Mouse (Mus musculus) c-Kit-positive CD71-positive TER-119-negative erythroid progenitor cells, embryonic 14.5 days (primary cell): ENCODE results near the gene Map2k5.
A peak's percentile ranks its signal among the peaks of the same experiment; 100 is the strongest.

Experiments used
- DNase-seq: peaks from one replicate; pipeline ENCODE4 v3.0.0-alpha.2; 2013; ENCODE audit warnings: low read depth

Map2k5 gene

DNA sequence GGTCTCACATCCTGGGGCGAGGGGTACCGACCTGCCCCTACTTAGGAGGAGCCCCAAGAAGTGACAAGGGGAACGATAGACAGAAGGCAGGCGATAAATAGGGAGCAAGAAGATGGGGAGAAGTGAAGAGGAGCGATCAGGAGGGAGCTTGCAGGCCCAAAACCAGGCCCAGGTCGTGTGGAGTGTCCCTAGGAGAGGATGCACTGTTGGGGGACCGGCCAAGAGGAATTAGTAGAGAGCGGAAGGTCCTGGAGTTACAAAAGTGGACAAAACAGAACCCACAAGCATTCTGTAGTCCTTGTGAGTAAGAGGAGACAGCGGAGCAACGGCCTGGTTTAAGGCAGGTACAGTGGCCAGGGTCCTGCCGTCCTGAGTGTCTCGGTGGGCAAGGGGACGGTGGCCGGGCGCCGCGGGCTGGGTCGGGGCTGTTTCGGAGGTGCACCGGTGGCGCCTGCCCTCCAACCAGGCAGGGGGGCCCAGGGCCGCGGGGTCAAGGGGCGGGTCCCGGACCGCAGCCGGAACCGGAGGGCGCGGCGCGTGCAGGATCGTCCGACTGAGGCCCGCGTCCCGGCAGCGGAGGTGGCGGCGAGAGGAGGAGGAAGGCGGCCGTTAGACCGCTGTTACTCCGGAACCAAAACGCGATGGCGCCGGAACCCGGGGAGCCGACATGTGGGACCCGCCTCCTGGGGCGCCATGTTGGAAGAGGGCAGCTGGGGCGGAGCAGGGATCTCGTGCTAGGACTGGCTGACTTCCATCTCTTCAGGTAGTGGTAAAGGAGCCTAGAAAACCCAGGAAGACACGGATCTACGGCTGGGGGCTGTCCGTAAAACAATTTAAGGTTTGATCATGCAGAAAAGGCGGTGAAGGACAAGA lies at the start of gene Map2k5:
Gene Map2k5, minus strand, starts transcription at position 633 of the 873 bp plus-strand sequence.
- peak; percentile 83 for DNase-seq

DNA sequence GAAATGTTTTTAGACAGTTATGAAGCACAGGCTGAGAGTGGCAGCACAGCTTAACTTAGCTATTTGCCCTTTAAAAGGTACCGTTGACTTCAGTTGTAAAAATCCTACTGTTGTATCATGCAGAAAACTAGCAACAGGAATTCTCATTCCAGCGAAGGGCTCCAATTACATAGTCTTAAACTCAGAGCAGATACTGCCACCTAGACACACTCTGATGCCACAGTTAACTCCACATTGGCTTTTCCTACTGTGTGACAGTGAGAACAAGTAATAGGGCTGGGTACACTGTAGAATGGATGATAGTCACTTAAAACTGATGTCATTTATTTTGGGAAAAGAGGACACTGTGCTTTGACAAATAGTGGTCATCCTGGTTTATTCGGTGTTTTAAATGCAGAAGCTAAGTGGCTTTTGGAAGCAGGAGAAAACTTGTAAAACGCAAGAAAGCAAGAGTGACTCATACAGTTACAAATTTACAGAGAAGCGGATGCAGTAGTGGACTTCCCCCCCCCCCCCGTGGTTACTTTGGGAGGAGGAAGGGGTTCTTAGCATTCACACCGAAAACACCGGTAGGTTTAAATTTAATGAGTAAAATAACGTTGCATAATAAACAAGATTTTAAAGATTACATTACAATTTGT lies 43.5 kb upstream of the Map2k5 start:
- no peak for DNase-seq

DNA sequence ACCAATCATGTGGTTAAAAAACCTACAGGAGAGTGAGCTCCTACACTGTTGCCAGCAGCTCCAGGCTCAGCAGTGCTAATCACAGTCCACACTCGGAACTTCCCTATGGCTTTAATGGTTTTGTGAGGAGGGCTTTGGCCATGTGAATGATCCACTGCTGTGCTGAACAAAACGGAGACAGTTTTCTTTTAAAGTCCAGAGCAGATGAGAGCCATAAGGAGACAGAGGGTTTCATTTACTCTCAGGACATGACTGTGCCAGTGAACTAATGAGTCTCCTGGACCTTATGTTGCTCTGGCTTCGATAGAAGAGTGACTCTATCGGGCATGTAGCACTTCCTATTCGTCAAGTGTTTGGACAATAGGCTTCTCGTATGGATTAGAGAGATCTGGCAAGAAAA lies 42.7 kb upstream of the Map2k5 start:
- DNase-seq: no peak

DNA sequence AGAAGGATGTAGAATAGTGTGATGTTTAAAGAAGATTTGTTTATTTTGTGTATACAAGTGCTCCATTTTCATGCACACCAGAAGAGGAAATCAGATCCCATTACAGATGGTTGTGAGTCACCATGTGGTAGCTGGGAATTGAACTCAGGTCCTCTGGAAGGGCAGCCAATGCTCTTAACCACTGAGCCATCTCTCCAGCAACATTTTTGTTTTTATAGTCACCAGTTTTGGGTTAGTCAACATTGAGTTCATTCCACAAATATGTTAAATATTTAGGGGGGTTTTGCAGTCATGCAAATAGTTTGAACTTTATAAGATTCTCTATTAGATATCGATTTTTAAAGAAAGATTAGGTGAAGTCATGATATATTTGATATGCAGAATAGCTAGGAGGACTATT lies 22.5 kb upstream of the Map2k5 start:
- no peak for DNase-seq

DNA sequence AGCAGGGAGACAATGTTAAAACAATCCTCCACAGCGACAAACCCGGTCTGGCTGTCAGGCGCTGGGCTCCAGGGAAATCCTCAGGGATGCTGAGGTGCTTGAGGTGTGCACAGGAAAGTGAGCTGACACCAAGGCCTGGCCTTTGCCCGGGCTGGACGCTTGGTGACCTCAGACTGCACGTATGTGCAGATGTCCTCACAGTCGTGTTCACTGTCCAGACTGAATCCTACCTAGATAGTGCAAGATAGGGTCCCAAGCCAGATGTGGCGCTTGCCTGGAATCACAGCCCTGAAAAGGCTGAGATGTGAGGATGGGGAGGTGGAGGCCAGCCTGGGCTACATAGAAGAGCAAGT lies 21.7 kb upstream of the Map2k5 start:
- DNase-seq: no peak

DNA sequence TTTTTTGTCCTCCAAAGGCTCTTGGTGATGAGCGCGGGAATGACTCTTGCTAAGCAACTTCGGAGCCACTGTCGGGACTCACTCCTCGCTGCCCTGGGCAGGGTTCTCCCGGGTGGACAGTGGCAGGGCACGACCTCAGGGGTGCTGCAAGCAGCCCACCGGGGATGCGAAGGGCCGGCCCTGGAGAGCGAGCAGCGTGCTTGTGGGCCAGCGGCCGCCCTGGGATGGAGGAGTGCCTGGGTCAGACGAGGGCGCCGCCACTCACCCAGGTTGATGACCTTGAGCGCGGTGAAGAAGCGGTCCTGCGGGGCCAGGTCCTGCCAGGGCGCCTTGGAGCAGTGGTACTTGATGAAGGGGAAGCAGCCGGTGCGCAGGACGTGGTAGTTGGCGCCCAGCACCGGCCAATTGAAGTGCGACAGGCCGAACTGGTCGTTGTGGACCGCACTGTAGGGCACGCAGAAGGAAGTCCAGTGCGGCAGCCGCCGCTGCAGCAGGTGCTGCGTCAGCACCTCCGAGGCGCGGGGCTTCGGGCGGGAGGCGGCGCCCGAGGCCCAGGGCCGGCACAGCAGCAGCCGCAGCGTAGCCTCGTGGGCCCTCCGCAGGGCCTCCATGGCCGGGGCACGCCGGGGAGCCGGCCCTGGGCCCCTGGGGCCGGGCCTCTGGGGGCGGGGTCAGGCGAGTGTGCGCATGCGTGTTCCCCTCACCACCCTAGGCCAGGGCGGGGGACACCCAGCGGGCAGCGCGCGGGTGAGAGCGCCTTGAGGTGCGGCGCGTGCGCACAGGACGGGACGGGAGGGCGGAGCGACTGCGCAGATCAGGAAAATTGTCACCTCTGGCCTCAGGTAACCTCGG lies 21.1 kb upstream of the Map2k5 start, which contains the start of gene 2300009A05Rik:
Gene 2300009A05Rik, minus strand, starts transcription at position 636 of the 852 bp plus-strand sequence.
- DNase-seq: peak; percentile 91

DNA sequence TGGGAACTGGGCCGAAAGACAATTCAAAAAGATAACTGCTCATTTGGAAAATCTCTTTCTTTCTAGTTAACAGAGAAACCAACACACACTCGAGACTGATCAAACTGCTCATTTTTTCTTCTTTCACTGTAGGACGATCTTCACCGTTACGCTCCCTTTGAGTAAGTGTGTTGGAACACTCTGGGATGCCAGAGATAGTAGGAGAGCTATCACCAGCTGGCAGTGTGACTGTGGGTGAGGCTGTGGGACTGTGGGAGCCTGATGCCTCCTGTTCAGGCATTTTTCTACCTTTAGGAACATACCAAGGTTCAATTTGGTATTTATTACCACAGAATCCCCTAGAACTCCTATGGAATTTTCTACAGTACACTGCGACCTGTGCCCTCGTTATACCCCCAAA lies 17.9 kb upstream of the Map2k5 start:
- no peak for DNase-seq

DNA sequence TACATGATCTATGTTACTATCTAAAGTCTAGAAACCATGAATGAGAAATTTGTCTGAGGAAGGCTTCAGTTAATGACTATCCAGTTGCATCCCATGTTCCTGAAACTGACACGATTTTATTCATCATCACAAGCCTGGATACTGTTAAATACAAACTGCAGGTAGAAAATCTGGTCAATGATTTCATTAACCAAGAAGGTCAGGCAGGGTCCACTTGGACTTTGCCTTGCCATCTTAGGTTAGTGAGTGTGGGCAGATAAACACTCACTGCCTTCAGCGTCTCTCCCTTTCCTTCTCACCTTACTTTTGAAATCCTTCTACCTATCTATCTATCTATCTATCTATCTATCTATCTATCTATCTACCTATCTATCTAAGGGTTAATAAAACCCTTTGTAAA lies 13.6 kb upstream of the Map2k5 start:
- no peak for DNase-seq

DNA sequence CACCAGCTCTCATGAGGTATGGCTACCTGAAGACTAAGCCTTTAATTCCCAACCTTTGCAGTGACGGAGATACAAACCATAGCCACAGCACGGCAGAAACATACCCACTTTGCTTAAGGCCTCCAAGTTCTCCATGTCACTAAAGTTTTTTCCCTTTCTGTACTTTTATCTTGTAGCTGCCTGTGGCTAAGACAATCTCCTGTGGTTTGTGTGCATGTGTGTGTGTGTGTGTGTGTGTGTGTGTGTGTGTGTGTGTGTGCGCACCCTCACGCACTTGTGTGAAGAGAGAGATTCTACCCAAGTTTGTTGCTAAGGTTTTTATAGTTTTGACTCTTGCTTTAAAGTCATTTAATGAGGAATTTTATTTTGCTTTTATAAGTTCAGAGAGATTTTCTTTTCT lies 5.1 kb upstream of the Map2k5 start:
- DNase-seq: no peak

DNA sequence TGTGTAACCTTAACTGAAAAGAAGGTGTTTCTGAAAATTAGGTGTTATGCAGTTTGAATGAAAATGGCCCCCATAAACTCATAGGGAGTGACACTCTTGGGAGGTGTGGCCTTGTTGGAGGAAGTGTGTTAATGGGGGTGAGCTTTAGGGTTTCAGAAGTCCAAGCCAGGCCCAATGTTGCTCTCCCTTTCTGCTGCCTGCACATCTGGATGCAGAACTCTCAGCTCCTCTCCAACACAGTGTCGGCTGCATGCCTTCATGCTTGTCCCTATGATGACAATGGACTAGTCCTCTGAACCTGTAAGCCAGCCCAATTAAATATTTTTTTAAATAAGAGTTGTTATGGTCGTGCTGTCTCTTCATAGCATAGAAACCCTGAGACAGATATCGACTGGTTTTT lies 2.6 kb upstream of the Map2k5 start:
- no peak for DNase-seq

DNA sequence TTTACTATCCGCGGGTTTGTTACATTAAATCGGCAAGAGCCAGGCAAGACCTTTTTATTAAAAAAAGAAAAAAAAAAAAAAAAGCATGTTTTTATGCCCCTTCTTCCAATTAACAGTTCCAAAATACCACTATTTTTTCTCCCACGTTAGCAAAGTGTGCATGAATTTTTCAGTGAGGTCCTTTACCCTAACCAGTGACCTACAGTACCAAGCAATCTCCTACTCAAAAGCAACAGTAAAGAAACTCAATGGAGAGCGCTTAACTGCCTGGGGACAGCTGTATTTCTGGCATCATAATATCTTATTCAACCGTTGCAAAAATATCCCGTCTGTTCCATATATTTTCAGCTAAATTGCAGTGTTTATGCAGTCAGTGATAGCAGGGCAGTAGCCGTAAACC lies 472 bp upstream of the Map2k5 start:
- DNase-seq: peak; percentile 22

DNA sequence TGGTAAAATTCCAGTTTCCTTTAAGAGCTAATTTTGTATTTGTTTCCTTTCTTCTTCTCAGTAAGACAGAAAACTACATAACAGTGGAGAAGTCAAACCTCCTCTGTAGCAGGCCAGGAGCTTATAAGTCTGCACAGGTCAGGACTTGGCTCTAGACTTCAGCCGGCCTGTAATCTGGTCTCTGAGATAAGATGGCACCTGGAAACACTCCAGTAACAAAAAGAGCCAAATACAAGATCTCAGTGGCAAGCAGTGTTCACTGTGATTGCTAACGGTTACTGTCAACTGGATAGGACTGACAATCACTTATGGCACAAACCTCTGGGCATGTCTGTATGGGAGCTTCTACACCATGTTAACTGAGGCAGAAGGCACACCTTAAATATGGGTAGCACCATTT lies 4.4 kb downstream of the Map2k5 start:
- no peak for DNase-seq

DNA sequence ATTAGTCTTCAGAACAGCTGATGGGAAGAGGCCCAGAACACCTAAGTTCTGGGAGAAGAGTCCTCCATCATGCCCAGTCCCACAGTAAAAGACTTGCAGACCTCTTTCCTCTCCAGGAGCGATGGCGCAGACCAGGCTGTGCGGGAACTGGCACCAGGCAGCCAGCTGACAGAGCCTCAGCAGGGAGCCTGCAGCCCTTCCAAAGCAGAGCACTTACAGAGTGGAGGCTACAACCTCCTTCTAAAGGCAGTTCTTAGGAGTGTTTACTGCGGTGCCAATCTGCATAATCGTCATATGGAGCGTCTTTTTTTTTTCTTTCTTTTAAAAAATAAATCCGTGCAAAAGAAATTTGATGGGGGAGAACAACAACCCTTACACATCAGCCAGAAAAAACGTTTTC lies 5.2 kb downstream of the Map2k5 start:
- DNase-seq: no peak

DNA sequence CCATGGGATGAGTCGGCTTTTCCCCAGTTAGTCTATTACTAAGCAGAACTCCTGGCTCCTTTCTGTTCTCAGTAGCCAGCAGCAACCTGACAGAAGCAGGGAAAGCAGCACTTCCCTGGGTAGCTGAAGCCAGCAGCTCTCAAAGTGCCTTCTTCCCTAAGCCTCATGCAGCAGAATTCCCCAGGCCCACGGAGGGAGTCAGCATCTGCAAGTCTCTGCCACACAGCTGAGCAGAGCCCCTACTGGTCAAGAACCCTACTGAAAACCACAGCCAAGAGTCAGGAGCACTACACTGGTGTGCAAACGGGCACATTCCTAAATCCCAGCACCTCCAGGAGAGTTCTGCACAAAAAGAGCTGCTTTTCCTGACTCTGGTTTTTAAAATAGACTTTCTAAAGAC lies 17.3 kb downstream of the Map2k5 start:
- DNase-seq: no peak

DNA sequence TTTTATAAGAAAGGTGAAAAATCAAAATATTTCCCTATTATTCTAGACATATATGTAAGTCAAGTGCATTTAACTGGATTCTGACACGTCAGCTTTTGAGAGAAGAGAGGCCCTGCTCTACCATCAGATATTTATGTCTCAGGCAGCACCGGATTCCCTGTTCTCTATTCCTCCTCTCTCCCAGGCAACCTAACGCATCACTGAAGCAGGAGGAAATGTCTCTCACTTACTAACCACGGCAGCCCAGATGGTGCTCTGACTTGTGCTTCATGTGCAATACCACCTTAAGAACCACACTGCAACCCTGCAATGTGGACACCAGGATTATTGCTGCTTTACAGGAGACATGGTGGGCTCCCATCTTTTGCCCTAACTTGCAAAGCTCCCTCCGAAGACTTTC lies 18.7 kb downstream of the Map2k5 start:
- DNase-seq: no peak

DNA sequence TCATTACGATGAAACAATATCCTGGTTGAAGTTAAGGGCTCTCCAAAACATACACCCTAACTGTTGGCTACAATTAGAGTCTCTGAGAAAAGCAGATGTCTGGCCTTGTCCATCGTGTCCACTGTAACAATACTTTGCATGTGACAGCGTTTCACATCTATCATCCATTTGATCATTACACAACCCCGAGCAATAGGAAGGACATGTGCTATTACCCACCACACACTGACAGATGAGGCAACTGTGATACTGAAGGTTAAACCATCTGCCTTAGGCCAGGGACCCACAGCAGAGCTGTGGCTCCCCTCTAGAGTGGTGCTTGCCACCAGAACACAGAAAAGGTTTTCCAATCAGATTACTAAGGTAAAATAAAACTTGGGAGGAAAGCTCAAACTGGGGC lies 21.0 kb downstream of the Map2k5 start:
- DNase-seq: no peak

DNA sequence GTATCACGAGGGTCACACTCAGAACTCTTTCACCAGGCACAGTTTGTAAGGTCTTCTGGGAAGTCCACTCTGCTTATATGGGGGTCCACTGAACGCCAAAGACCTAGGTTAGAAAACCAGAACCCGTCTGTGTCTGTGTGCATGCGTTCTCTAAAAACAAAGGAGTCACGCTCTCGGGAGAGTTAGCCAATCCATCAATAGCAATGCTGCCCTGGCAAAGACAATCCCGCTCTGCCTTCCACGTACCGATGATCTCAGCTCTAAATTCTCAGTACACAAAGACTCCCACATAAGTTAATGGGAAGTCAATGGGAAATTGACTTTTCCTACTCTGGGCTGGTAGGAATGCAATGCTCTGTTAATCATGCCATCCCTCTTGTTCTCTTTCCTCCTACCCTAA lies 21.4 kb downstream of the Map2k5 start:
- no peak for DNase-seq

DNA sequence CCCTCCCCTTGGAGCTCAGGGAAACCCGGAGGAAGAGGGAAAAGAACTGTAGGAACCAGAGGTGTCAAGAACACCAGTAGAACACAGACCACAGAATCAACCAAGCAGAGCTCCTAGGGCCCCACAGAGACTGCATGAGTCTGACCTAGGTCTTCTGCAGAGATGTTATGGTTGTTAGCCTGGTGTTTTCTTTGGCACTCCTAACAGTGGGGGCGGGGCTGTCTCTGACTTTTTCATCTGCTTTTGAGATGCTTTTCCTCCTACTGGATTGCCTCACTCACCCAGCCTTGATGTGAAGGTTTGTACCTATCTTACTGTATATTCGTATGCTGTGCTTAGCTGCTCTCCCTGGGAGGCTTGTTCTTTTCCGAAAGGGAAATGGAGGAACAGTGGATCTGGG lies 23.5 kb downstream of the Map2k5 start:
- DNase-seq: no peak

DNA sequence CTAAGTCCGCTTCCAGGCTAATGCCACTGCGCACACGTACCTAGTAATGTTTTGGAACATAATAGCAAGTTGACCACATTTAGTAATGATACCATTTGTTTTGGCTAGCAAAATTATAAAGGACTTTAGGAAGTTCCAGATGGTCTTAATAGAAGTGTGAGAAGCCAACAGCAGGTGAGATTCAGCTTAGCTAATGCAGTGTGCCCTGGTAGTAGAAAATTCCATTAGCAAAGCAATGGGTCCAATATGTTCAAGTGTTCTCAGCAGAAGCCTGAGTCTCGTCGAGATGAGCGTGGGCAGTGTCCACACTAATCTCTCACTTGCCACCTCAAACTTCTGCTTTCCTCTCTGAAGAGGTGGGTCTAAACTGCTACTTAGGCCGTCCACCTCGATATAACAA lies 27.7 kb downstream of the Map2k5 start:
- no peak for DNase-seq

DNA sequence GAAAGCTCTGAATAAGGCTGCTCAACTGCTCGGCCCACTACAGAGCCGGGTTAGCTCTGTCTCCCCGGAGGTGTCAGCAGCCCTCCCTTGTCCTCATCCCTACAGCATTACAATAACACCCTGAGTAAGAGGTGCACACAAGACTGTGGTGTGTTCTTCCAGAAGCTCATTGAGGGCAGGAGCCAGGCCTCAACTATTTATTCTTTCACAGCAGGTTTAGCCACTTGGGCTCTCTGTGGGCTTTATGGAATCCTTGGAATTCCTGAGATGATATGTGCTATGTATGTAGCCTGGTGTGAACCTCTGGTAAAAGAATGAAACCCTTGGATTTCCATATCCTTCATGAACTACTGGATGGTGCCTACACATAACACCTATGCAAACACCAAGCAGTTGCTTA lies 28.5 kb downstream of the Map2k5 start:
- DNase-seq: no peak

DNA sequence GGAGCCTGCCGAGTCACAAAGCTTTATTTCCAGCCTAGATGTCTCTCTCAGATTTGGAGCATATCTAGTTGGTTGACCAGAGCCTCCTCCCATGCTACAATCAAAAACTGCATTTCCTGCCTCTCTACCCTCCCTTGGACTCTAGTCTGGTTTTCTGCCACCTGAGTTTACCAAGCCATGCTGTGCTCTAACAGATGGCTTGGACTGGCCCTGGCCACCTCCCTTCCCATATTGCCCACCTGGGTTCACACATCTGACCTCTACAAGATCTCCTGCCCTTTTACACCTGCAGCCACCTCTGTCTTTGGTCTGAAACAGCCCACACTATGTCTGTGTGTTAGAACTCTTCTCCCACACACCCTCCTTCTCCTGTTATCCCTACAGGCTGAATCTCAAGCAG lies 29.6 kb downstream of the Map2k5 start:
- DNase-seq: no peak

DNA sequence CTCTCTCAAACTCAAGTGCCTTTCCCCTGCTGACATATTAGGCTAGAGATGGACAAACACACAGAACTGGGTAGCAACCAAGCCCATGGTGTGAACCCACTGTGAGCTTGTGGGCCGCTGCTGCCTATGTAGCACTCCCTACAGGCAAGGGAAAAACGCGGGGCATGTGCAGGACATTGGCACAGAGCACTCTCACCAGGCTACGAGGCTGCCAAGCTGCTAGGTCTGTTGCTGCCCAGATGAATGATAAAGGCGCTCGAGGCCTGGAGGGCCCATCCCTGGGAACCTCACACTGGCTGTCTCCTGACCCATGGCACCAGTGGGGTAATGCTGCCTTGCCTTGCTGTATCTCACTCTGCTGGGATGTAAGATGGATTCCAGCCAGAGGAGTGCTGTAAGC lies 31.7 kb downstream of the Map2k5 start:
- DNase-seq: no peak

DNA sequence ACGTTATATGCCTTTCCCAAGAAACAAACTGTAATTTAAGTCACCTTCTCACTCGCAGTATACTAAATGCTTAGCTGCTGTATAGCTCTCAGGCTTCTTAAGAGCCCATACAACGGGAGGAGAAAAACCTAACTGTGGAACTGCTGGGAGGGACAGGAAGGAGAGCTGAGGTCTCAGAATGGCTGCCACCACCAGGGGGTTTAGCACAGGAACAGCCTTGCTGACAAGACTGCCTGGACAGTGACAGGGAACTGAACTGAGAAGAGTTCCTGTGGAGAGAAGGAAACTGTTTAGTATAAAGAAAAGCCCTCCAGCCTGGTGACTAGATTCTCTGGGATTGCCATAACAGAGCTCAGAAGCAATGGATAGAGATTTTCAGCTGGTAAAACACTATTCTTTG lies 35.9 kb downstream of the Map2k5 start:
- DNase-seq: no peak
